Mouse (Mus musculus) embryonic facial prominence, embryonic 14.5 days (tissue): ENCODE measurements at regions not wholly inside any gene's neighbourhood (a gene's known extent, or its start where the extent isn't known, plus 50 kb on each side); places are given as distances from the start of the nearest gene placed in this dataset.
A peak's percentile ranks its signal among the peaks of the same experiment; 100 is the strongest.

Source experiments
- ATAC-seq: fragments of 200-750 bp; cut with Nextera tagmentation; 2 replicates; pipeline ENCODE4 v1.8.0; 2017; ENCODE audit warnings: low read depth, moderate number of reproducible peaks, moderate TSS enrichment
- DNase-seq: peaks from one replicate; pipeline ENCODE4 v3.0.0-alpha.2; 2015; ENCODE audit warnings: low spot score
- H3K27ac ChIP-seq: fragments of 300-500 bp; sonication (generic); replicated peaks from 2 replicates; pipeline ENCODE4 v1.5.1; 2014; ENCODE audit warnings: low read depth, mild to moderate bottlenecking, low read length, moderate library complexity
- H3K27me3 ChIP-seq: fragments of 300-500 bp; sonication (generic); replicated peaks from 2 replicates; pipeline ENCODE4 v1.6.1; 2014; ENCODE audit warnings: low read length; ENCODE audit not compliant: control insufficient read depth, insufficient read depth
- H3K36me3 ChIP-seq: fragments of 300-500 bp; sonication (generic); 2 replicates; pipeline ENCODE4 v1.6.1; 2014; ENCODE audit warnings: low read length, mixed read lengths; ENCODE audit not compliant: control insufficient read depth, insufficient read depth
- H3K4me1 ChIP-seq: fragments of 300-500 bp; sonication (generic); 2 replicates; pipeline ENCODE4 v1.6.1; 2014; ENCODE audit warnings: antibody characterized with exemption, low read length; ENCODE audit not compliant: control insufficient read depth, insufficient read depth
- H3K4me2 ChIP-seq: fragments of 300-500 bp; sonication (generic); 2 replicates; pipeline ENCODE4 v1.6.1; 2014; ENCODE audit warnings: low read depth, mild to moderate bottlenecking, low read length, moderate library complexity, mixed read lengths
- H3K4me3 ChIP-seq: fragments of 300-500 bp; sonication (generic); 2 replicates; pipeline ENCODE4 v1.5.1; 2014; ENCODE audit warnings: low read depth, mild to moderate bottlenecking, low read length
- H3K9ac ChIP-seq: fragments of 300-500 bp; sonication (generic); 2 replicates; pipeline ENCODE4 v1.6.1; 2014; ENCODE audit warnings: low read depth, mild to moderate bottlenecking, low read length, moderate library complexity, mixed read lengths
- H3K9me3 ChIP-seq: fragments of 300-500 bp; sonication (generic); 2 replicates; pipeline ENCODE4 v1.6.1; 2016; ENCODE audit warnings: low read length; ENCODE audit not compliant: control insufficient read depth
- WGBS: fragments of 180-500 bp; shearing (Covaris S2); extraction: QIAGEN DNeasy Blood & Tissue Kit; methylation state at CpG from one replicate; pipeline ENCODE4 v1.1.7; 2014; 5-methylcytosine and 5-hydroxymethylcytosine counted together

DNA sequence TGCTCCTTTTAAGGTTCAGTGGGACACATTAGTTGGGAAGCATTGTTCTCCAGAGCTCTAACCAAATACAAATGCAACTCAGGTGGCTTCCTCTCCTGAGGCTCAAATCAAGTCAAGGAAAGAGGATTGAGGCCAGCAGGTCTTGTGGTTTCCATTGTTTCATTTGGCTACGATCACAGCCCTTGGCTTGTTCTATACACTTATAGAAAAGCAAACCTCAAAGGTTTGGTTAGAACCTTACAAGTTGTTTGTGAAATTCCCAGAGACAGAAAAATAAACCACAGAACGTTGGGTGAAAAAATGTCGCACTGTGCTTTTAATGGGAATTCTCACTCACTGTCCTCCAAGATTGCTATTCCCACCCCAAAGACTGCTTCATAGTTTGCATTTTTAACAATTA is 360.4 kb upstream of the Epha3 start:
- Histone ChIP-seq H3K4me3 (no peak overlapping the region), H3K9me3 (no peaks in the 10 kb centered on the region), H3K36me3 (no peaks in the 10 kb centered on the region), H3K4me1 (no peaks in the 10 kb centered on the region; the same call in 1 of the 2 replicates), H3K27me3 (no peaks in the 10 kb centered on the region), H3K27ac (no peak overlapping the region), H3K9ac (no peak overlapping the region), H3K4me2 (no peak overlapping the region)
- 60% methylated on average over 3 of the region's 3 CpGs for WGBS
- DNase-seq (peak; percentile 74), ATAC-seq (no peak)

DNA sequence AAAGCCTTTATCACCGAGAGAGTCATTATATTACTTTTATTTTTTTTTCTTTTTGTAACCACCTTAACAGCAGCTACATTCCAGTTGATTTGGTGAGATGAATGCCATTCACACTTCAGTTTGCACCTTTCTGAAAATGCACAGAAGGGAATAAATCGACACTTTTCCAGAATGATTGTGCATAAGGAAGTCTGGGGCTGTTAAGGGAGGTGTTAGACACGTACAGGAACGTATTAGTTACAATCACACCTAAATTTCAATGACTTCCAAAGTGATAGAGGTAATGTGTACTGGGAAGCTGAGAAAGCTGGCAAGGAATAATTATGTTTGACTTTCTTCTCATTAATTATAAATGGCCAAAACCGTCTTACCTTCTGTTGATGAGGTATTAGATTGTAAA is 352.7 kb upstream of the Epha3 start:
- no peaks in the 10 kb centered on the region for H3K36me3 ChIP-seq
- H3K4me3 ChIP-seq, result no peak overlapping the region
- 83% methylated on average over 5 of the region's 5 CpGs for WGBS
- no peak overlapping the region for H3K9ac ChIP-seq
- no peak overlapping the region for H3K4me2 ChIP-seq
- H3K27me3 ChIP-seq, result no peaks in the 10 kb centered on the region
- no peaks in the 10 kb centered on the region for H3K4me1 ChIP-seq
- no peak for DNase-seq
- H3K9me3 ChIP-seq, result no peaks in the 10 kb centered on the region
- no peak for ATAC-seq
- no peak overlapping the region for H3K27ac ChIP-seq

DNA sequence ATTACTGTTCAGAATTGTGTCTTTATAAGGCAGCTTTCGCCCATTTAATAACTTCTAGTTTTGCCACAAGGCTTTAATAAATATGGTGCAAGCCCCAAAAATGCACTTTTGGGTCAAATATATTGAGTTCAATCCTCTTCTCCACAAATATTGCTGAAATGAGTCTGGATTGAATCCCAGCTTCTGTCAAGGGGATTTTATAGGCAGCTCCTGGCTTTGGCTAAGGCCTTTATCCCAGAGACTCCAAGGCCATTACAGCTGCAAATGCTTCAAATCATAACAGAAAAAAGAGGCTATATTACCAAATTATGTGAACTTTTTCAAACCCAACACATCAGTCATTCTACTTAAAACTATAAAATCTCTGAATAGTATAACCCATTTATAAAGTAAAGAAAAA is 347.9 kb upstream of the Epha3 start:
- ATAC-seq, result no peak
- WGBS, result 62% methylated on average over 1 of the region's 1 CpGs
- DNase-seq, result peak; percentile 61

DNA sequence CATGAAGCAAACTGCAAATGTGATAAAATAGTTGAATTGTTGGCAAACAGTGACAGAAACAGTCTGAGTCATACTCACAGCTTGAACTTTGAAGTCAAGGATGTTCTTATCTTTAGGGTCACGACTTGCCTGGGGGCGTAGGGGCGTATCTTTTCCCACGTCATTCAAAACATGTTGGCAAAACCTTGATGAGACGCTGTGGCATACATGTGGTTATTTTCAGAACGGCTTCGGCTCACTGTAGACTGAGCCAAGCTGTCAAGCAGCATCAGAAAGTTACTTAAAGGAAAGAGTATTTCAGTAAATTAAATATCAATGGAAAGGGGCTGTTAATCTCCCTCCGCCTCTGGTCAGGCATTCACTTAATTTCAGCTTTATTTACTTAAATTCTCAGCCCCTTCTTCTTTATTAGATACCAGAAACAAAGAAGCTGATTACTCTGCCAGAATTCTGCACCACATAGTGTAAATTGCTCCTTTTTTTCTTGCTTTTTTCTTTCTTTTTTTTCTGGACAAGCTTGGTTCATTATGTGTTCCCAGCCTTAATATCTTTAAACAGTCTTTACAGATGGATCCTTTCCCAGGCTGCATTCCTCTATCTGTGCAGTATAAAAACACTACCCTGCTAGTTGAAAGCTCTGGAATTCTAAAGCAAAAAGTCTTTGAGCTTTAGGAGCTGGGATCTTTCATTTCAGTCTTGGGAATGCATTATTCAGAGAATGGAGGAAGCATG is 302.9 kb upstream of the Epha3 start:
- H3K27me3 ChIP-seq, result no peaks in the 10 kb centered on the region
- ATAC-seq (no peak), DNase-seq (peak; percentile 34)
- H3K36me3 ChIP-seq, result no peaks in the 10 kb centered on the region
- no peaks in the 10 kb centered on the region for H3K4me1 ChIP-seq
- H3K9ac ChIP-seq, result no peak overlapping the region
- no peak overlapping the region for H3K27ac ChIP-seq
- 42% methylated on average over 8 of the region's 8 CpGs for WGBS
- H3K9me3 ChIP-seq, result no peaks in the 10 kb centered on the region
- no peak overlapping the region for H3K4me3 ChIP-seq
- no peak overlapping the region for H3K4me2 ChIP-seq

More for the DNA sequence above, 347.9 kb upstream of the Epha3 start:
- H3K4me2 ChIP-seq, result no peak overlapping the region
- H3K9ac ChIP-seq, result no peak overlapping the region
- no peaks in the 10 kb centered on the region for H3K9me3 ChIP-seq
- no peaks in the 10 kb centered on the region for H3K27me3 ChIP-seq
- H3K4me3 ChIP-seq, result no peak overlapping the region
- no peak overlapping the region for H3K27ac ChIP-seq
- no peaks in the 10 kb centered on the region for H3K4me1 ChIP-seq
- H3K36me3 ChIP-seq, result no peaks in the 10 kb centered on the region

DNA sequence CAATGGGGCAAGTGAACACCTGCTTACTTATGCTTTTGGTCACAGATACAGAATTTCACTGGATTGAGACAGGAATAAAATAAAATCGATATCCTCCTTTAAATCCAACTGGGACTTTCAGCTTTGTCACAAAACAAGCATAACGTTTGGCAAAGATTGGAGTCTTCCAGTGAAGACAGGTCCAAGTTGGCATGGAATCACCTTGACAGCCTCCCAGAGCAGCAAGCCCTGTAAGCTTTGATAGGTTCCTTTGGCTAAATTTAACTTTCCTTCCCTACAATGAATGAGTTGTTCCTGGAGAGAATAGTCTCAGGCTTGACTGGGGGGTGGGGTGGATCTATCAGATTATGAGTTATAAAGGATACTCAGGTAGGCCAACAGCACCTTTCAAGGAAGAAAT is 302.1 kb upstream of the Epha3 start:
- Histone ChIP-seq H3K27me3 (no peaks in the 10 kb centered on the region), H3K36me3 (no peaks in the 10 kb centered on the region), H3K9me3 (no peaks in the 10 kb centered on the region), H3K27ac (no peak overlapping the region), H3K4me1 (no peaks in the 10 kb centered on the region), H3K4me3 (no peak overlapping the region), H3K4me2 (no peak overlapping the region), H3K9ac (no peak overlapping the region)
- no peak for ATAC-seq
- WGBS, result 72% methylated on average over 2 of the region's 2 CpGs
- DNase-seq, result no peak

DNA sequence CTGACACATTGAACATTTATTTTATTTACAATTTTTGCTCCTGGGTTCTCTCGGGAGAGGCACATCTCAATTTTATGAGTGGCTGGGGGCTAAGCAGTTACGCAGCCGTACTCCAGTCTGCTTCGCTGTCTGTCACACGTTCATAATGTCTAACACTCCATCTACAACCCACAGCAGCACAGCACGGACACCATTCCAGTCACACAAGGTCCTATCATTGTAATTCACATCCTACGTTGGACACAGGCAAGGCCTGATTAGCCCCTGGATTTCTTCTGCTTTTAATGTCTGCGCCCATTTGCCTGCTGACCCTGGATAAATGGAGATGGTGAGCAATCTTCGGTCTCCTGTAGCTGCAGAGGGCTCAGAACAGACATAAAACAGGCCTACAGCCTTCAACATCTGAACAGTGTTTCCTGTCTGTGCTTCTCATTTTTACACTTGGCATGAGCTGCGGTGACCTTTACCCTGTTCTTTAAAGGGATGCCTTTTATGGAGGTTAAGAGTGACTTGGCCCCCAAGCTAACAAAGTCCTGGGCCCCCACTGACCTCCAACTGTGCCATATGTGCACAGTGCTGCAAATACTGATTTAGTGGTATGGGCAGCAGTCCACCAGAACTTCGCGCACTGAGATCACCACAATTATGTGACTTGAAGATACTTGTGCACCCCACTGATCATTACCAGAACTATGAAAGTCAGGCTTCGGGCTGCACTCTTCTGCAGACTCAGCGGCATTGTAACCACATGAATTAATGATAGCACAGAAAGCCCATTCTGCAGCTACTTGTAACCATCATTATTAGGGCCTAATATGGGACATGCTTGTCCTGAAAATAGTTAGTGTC is 281.9 kb upstream of the Epha3 start:
- DNase-seq, result no peak
- H3K4me1 ChIP-seq, result no peaks in the 10 kb centered on the region
- no peak overlapping the region for H3K27ac ChIP-seq
- H3K27me3 ChIP-seq, result no peaks in the 10 kb centered on the region
- H3K9me3 ChIP-seq, result no peaks in the 10 kb centered on the region
- no peaks in the 10 kb centered on the region for H3K36me3 ChIP-seq
- no peak for ATAC-seq
- no peak overlapping the region for H3K9ac ChIP-seq
- H3K4me2 ChIP-seq, result no peak overlapping the region
- WGBS, result 45% methylated on average over 14 of the region's 14 CpGs
- no peak overlapping the region for H3K4me3 ChIP-seq
